Mouse (Mus musculus) bone marrow macrophage, adult 2 months (primary cell): ENCODE measurements around the gene Hoxb9. TPM values are rescaled to one million over a fixed set of nuclear protein-coding genes. Genes with fewer than 3 reads are reported as not detected.

ENCODE experiments used
- H3K27ac ChIP-seq: 2 replicates; pipeline ENCODE4 v1.5.1; 2012; ENCODE audit warnings: low read depth, low read length; ENCODE audit not compliant: insufficient read depth
- H3K4me1 ChIP-seq: 2 replicates; pipeline ENCODE4 v1.6.1; 2012; ENCODE audit warnings: low read length; ENCODE audit not compliant: control insufficient read depth, insufficient read depth
- H3K4me3 ChIP-seq: 2 replicates; pipeline ENCODE4 v1.5.1; 2012; ENCODE audit warnings: mild to moderate bottlenecking, low read length, moderate library complexity; ENCODE audit not compliant: insufficient read depth
- CTCF ChIP-seq: IDR thresholded peaks from 2 replicates; pipeline ENCODE4 v1.5.1; 2012; ENCODE audit warnings: low read depth, mild to moderate bottlenecking, low read length, moderate library complexity
- POLR2A ChIP-seq: IDR thresholded peaks from 2 replicates; pipeline ENCODE4 v1.6.1; 2012; ENCODE audit warnings: mild to moderate bottlenecking, low read depth, low read length, borderline replicate concordance
- polyA plus RNA-seq: library from polyadenylated mRNA; stranded (reverse); fragments of >200 nt; gene quantifications from 2 replicates; pipeline ENCODE4 v1.2.4, GENCODE M21; 2012; ENCODE audit not compliant: missing spikeins, insufficient read depth, insufficient read length

The Hoxb9 gene
- polyA plus RNA-seq, 1 experiment: not detected

DNA sequence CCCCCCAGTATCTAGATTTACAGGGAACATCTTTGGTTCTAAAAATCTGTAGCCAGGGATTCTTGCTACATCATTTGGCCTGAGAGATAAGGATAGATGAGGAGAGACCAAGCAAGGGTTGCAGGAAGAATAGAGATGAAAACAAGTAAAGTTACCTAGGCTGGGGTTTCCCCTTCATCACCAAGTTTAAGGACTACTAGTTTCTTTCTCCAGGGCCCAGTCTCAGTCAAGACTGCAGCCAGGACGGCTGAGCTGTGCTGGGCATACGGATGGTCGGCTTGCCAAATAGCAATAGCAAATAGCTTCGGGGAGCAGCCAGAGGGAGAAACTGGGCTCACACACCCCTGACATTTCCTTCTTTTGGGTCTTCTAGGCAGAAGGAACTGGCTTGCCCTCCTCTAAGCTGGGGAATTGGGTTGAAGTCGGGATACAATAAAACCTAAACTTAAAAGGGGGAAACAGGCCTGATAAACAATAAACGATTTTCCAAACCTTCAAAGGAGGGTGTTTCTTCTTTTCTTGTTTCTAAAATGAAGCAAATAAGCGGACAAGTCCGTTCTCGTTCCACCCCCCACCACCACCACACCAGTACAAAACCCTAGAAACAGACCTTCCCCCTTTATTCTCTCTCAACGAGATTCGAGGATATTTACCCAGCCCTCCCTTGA, 26.8 kb downstream of the Hoxb9 start:
- no peaks in the 10 kb centered on the region for H3K4me1 ChIP-seq
- TF ChIP-seq POLR2A (no peak), CTCF (no peak)
- no peak overlapping the region for H3K4me3 ChIP-seq
- no peak overlapping the region for H3K27ac ChIP-seq

DNA sequence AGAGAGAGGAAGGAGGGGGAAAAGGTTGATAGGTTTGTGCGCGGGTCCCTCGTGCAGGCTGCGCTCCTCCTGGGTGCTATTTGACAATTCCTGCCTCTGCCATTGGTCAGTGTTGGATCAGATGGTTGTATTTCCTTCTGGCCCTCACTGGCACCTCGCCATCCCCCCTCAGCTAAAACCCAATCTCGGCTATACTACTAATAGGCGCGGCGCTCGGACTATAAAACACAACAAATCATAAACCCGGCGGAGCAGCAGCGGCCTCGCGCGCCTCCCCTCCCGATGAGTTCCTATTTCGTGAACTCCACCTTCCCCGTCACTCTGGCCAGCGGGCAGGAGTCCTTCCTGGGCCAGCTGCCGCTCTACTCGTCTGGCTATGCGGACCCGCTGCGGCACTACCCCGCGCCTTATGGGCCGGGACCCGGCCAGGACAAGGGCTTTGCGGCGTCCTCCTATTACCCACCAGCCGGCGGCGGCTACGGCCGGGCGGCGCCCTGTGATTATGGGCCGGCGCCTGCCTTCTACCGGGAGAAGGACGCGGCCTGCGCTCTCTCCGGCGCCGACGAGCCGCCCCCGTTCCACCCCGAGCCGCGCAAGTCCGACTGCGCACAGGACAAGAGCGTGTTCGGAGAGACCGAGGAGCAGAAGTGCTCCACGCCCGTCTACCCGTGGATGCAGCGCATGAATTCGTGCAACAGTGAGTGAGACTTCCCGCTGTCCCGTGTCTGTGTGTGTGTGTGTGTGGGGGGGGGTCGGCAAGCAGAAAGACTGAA, 27.8 kb downstream of the Hoxb9 start:
- no peak for TF ChIP-seq CTCF
- TF ChIP-seq POLR2A: no peak
- Histone ChIP-seq H3K4me3 (no peak overlapping the region), H3K4me1 (no peaks in the 10 kb centered on the region), H3K27ac (no peak overlapping the region)

DNA sequence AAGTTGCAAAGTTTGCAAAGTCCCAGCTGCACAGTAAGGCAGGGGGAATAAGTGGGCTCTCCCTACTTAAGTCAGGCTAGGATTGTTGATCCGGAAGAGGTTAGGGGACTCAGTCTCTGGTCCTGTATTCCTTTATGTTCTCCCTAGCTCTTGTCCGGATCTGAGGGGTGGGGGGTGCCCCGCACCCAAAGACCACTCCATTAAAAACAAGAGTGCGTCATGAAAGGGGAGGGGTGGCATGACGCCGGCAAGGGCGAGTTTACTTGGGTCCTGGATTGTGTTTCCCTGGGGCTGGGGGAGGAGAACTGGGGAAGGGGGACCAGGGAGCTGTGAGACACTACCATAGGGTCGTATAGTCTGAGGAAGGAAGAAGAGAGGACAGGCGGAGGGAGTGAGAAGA, 28.5 kb downstream of the Hoxb9 start:
- Histone ChIP-seq H3K4me1 (no peaks in the 10 kb centered on the region), H3K4me3 (no peak overlapping the region), H3K27ac (no peak overlapping the region)
- TF ChIP-seq POLR2A (no peak), CTCF (no peak)

DNA sequence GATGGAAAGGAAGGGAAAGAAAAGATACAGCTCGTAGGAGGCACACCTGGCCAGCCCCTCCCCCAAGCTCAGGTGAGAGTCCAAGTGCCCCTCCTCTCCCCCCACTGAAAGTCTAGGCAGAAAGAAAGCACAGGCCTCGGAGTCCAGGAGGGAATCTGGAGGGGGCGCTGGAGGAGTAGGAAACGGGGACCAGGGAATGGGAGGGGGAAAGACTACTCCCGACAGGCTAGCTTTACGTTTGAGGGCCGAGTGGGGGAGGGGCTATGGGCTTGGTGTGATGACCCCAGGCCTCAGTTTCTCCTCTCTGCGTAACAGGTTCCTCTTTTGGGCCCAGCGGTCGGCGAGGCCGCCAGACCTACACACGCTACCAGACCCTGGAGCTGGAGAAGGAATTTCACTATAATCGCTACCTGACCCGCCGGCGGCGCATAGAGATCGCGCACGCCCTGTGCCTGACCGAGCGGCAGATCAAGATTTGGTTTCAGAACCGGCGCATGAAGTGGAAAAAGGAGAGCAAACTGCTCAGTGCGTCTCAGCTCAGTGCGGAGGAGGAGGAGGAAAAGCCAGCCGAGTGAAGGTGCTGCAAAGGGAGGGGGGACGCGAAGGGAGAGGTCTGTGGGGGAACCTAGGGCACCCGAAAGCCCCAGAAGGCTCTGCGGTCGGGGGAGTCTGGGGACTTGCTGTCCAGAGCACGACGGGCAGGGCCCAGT, 29.3 kb downstream of the Hoxb9 start:
- TF ChIP-seq CTCF (no peak), POLR2A (no peak)
- no peak overlapping the region for H3K27ac ChIP-seq
- no peak overlapping the region for H3K4me3 ChIP-seq
- no peaks in the 10 kb centered on the region for H3K4me1 ChIP-seq

DNA sequence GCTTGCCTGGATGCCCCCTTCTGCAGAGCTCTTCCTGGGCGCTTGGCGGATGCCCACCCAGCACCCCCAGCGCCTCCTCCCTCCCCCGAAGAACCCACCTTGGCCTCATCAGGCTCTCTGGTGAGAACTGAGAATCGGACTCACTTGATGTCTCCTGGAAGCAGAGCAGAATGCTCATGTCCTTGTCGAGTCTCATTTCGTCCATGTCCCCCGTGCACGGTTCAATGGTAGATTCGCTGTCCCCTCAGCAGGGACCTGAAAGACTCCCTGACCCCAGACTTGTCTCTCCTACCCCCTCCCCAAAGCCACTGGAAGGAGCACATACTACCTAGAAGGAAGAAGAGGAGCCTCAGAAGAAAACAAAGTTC, 29.8 kb downstream of the Hoxb9 start:
- H3K4me3 ChIP-seq: no peak overlapping the region
- no peak for TF ChIP-seq CTCF
- TF ChIP-seq POLR2A: no peak
- no peak overlapping the region for H3K27ac ChIP-seq
- H3K4me1 ChIP-seq: no peaks in the 10 kb centered on the region

DNA sequence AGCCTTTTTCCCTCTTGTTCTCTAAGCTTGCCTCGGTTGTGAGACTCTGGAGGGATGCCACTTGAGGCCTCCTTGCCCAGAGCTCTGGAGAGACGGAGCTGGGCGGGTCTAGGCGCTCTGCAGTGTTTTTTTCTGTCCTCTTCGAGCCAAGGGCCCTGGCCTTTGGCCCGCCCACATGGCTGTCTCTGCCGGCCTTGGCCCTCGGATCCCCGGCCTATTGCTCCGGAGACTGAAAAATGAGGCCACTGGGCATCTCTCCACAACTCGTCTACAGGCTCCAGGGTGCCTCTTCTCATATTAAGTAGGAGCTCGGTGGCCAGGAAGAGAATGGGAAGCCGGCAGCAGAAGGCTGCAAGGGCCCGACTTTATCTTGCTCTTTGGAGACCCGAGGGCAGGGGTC, 30.6 kb downstream of the Hoxb9 start:
- Histone ChIP-seq H3K27ac (no peak overlapping the region), H3K4me3 (no peak overlapping the region), H3K4me1 (no peaks in the 10 kb centered on the region)
- TF ChIP-seq CTCF (no peak), POLR2A (no peak)

DNA sequence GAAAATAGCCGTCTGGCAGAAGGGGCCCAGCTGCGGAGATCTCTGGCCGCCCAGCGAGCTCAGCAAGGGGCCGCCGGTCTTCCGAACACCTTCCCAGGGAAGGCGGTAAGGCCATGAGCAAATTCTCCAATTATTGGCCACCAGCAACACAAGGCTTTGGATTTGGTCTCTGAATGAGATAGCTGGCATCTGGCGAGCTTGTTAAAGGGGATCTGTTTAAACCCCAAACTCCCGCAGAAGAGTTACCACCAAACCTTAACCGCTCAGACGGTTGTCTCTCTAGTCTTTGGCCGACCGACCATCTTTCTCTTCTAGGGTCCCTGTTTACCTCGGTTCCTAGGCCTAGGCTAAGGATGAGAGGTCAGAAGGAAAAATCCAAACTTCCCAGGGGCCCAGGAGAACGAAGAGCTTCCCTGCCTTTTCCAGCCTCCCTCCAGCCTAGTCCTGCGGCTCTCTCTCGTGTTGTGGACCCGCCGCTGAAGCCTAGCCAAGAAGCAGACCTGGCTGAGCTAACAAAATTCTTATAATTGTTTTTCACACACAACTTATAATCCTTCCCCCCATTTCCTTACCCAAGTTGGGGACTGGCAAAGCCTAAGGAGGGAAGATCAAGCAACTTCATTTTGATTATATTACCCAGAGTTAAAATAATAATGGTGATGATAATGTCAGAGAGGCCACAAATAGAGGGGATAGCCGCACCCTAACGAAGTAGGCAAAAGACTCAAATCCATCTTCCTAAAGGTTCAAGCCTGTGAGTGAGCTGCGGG, 31.3 kb downstream of the Hoxb9 start:
- Histone ChIP-seq H3K4me3 (no peak overlapping the region), H3K27ac (no peak overlapping the region), H3K4me1 (no peaks in the 10 kb centered on the region)
- no peak for TF ChIP-seq CTCF
- no peak for TF ChIP-seq POLR2A

DNA sequence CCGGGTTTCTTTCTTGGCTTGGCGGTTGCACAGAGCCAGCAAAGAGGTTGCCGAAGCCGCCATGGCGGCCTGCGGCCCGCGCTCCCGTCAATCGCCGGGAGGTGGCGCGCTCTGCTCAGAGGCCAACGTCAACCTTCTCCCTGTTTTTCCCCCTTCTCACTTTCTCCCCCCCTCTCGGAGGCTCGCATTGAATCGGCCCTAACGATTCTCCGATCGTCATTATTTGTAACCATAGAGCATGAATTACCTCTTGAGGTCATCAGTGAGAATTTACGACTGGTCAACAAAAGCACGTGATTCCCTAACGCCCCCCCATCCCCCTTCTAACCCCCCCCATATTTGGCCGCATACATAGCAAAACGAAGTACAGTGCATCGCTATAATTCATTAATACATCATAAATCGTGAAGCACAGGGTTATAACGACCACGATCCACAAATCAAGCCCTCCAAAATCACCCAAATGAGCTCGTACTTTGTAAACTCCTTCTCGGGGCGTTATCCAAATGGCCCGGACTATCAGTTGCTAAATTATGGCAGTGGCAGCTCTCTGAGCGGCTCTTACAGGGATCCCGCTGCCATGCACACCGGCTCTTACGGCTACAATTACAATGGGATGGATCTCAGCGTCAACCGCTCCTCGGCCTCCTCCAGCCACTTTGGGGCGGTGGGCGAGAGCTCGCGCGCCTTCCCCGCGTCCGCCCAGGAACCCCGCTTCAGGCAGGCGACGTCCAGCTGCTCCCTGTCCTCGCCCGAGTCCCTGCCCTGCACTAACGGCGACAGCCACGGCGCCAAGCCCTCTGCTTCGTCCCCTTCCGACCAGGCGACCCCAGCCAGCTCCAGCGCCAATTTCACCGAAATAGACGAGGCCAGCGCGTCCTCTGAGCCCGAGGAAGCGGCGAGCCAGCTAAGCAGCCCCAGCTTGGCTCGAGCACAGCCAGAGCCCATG, 32.2 kb downstream of the Hoxb9 start, which contains the start of gene Hoxb5:
Gene Hoxb5 (plus strand): TSS at position 186 of the 949 bp plus-strand sequence.
- no peaks in the 10 kb centered on the region for H3K4me1 ChIP-seq
- peak within 1 kb of the TSS; percentile 8; the same call in 1 of the 2 replicates for H3K4me3 ChIP-seq
- no peak for TF ChIP-seq POLR2A
- TF ChIP-seq CTCF: peak; percentile 79
- no peak within 1 kb of the TSS for H3K27ac ChIP-seq
